Mouse (Mus musculus): Measurements from ENCODE around the gene Gmpr. TPM values are rescaled to one million over a fixed set of nuclear protein-coding genes. Genes with fewer than 3 reads are reported as not detected.
"Not testable (repeated sequence)": the region's sequence is repeated elsewhere in the genome, so short reads cannot be mapped to it uniquely, and the experiment has no call there.

The Gmpr gene
- total RNA-seq (2017), result 0.74 and 2.3 TPM in 2 replicates

GRCm38 (mm10) chr13:45507274-45508229 lies at the start of gene Gmpr:
Gene Gmpr, plus strand, starts transcription at chr13:45507444.
- 0 out of 2 replicates have a peak, but pooled peaks have one; percentile 16 for ATAC-seq (ENCODE audit: extremely low read depth, insufficient number of reproducible peaks, low FRiP score, poor library complexity, severe bottlenecking)

- no peak for ATAC-seq (ENCODE audit: extremely low read depth, insufficient number of reproducible peaks, low FRiP score, poor library complexity, severe bottlenecking)
Observed at GRCm38 (mm10) chr13:45457459-45457858, 49.8 kb upstream of the Gmpr start.

GRCm38 (mm10) chr13:45460177-45460576 lies 47.1 kb upstream of the Gmpr start:
- no peak for ATAC-seq (ENCODE audit: extremely low read depth, insufficient number of reproducible peaks, low FRiP score, poor library complexity, severe bottlenecking)

GRCm38 (mm10) chr13:45461370-45461958 lies 45.8 kb upstream of the Gmpr start:
- no peak for ATAC-seq (ENCODE audit: extremely low read depth, insufficient number of reproducible peaks, low FRiP score, poor library complexity, severe bottlenecking)

GRCm38 (mm10) chr13:45465616-45466015 lies 41.6 kb upstream of the Gmpr start:
- no peak for ATAC-seq (ENCODE audit: extremely low read depth, insufficient number of reproducible peaks, low FRiP score, poor library complexity, severe bottlenecking)

- no peak for ATAC-seq (ENCODE audit: extremely low read depth, insufficient number of reproducible peaks, low FRiP score, poor library complexity, severe bottlenecking)
Observed at GRCm38 (mm10) chr13:45466031-45466519, 41.2 kb upstream of the Gmpr start.

- ATAC-seq (ENCODE audit: extremely low read depth, insufficient number of reproducible peaks, low FRiP score, poor library complexity, severe bottlenecking), result no peak; the same call in 1 of the 2 replicates
Observed at GRCm38 (mm10) chr13:45468751-45469150, 38.5 kb upstream of the Gmpr start.

- ATAC-seq (ENCODE audit: extremely low read depth, insufficient number of reproducible peaks, low FRiP score, poor library complexity, severe bottlenecking), result peak; percentile 65
Observed at GRCm38 (mm10) chr13:45469481-45470301, 37.6 kb upstream of the Gmpr start.

GRCm38 (mm10) chr13:45473311-45473710 lies 33.9 kb upstream of the Gmpr start:
- no peak for ATAC-seq (ENCODE audit: extremely low read depth, insufficient number of reproducible peaks, low FRiP score, poor library complexity, severe bottlenecking)

- no peak for ATAC-seq (ENCODE audit: extremely low read depth, insufficient number of reproducible peaks, low FRiP score, poor library complexity, severe bottlenecking)
Observed at GRCm38 (mm10) chr13:45475297-45475696, 31.9 kb upstream of the Gmpr start.

GRCm38 (mm10) chr13:45477183-45477582 lies 30.1 kb upstream of the Gmpr start:
- peak; percentile 66; the same call in 1 of the 2 replicates for ATAC-seq (ENCODE audit: extremely low read depth, insufficient number of reproducible peaks, low FRiP score, poor library complexity, severe bottlenecking)

GRCm38 (mm10) chr13:45479951-45480350 lies 27.3 kb upstream of the Gmpr start:
- ATAC-seq (ENCODE audit: extremely low read depth, insufficient number of reproducible peaks, low FRiP score, poor library complexity, severe bottlenecking), result no peak

- no peak for ATAC-seq (ENCODE audit: extremely low read depth, insufficient number of reproducible peaks, low FRiP score, poor library complexity, severe bottlenecking)
Observed at GRCm38 (mm10) chr13:45483215-45483614, 24.0 kb upstream of the Gmpr start.

GRCm38 (mm10) chr13:45483949-45484348 lies 23.3 kb upstream of the Gmpr start:
- ATAC-seq (ENCODE audit: extremely low read depth, insufficient number of reproducible peaks, low FRiP score, poor library complexity, severe bottlenecking), result not testable (repeated sequence)

- no peak for ATAC-seq (ENCODE audit: extremely low read depth, insufficient number of reproducible peaks, low FRiP score, poor library complexity, severe bottlenecking)
Observed at GRCm38 (mm10) chr13:45485602-45486001, 21.6 kb upstream of the Gmpr start.

- ATAC-seq (ENCODE audit: extremely low read depth, insufficient number of reproducible peaks, low FRiP score, poor library complexity, severe bottlenecking), result no peak
Observed at GRCm38 (mm10) chr13:45486598-45486997, 20.6 kb upstream of the Gmpr start.

- no peak for ATAC-seq (ENCODE audit: extremely low read depth, insufficient number of reproducible peaks, low FRiP score, poor library complexity, severe bottlenecking)
Observed at GRCm38 (mm10) chr13:45491991-45492732, 15.1 kb upstream of the Gmpr start.

GRCm38 (mm10) chr13:45493846-45494245 lies 13.4 kb upstream of the Gmpr start:
- ATAC-seq (ENCODE audit: extremely low read depth, insufficient number of reproducible peaks, low FRiP score, poor library complexity, severe bottlenecking), result no peak
